Mouse (Mus musculus): ENCODE results near the gene Surf6. TPM values are rescaled to one million over a fixed set of nuclear protein-coding genes. Genes with fewer than 3 reads are reported as not detected.

The Surf6 gene
- total RNA-seq, 4 experiments from 2014 or later: 20.4 to 26.5 (median 25.8) TPM

Other genes starting within 250 kb of the Surf6 start
- not detected for gene Lcn4, start 231.6 kb downstream of the Surf6 start, total RNA-seq (2022)
- gene Abo, start 37.9 kb downstream of the Surf6 start, total RNA-seq (2022): not detected
- gene Med22, start 7.8 kb upstream of the Surf6 start, total RNA-seq (2022): 10 to 100 TPM; 46.7 to 55.4 (median 50.1) TPM
- 100 to 1,000 TPM; 215 to 270 (median 238) TPM for gene Rpl7a, start 7.9 kb upstream of the Surf6 start, total RNA-seq (2022)
- 10 to 100 TPM; 33.1 to 38.0 (median 36.3) TPM for gene Surf2, start 13.5 kb upstream of the Surf6 start, total RNA-seq (2022)
- 100 to 1,000 TPM; 116 to 127 (median 120) TPM for gene Surf1, start 13.7 kb upstream of the Surf6 start, total RNA-seq (2022)
- 10 to 100 TPM; 46.2 to 51.8 (median 49.9) TPM for gene Surf4, start 31.0 kb upstream of the Surf6 start, total RNA-seq (2022)
- under 1 TPM in 2 of 4 experiments, not detected in 2; 0.16 to 0.42 TPM for gene Stkld1, start 31.2 kb upstream of the Surf6 start, total RNA-seq (2022)
- gene Rexo4, start 61.5 kb upstream of the Surf6 start, total RNA-seq (2022): 10 to 100 TPM; 43.4 to 54.7 (median 46.8) TPM
- gene Adamts13, start 70.5 kb upstream of the Surf6 start, total RNA-seq (2022): 1 to 10 TPM; 1.2 to 1.6 (median 1.4) TPM
- 10 to 100 TPM; 42.4 to 46.5 (median 44.1) TPM for gene Cacfd1, start 107.0 kb upstream of the Surf6 start, total RNA-seq (2022)
- gene Slc2a6, start 125.1 kb upstream of the Surf6 start, total RNA-seq (2022): 10 to 100 TPM; 21.1 to 28.3 (median 27.8) TPM
- gene Mymk, start 169.3 kb upstream of the Surf6 start, total RNA-seq (2022): 1 to 10 TPM in 2 of 4 experiments, under 1 TPM in 2; 0.44 to 1.5 (median 1.2) TPM
- 10 to 100 TPM; 12.6 to 18.4 (median 15.6) TPM for gene Adamtsl2, start 176.5 kb upstream of the Surf6 start, total RNA-seq (2022)
- gene Fam163b, start 239.6 kb upstream of the Surf6 start, total RNA-seq (2022): 100 to 1,000 TPM in 1 of 4 experiments, 10 to 100 TPM in 3; 95.8 to 105 (median 98.8) TPM

Data from left cerebral cortex, adult 8-10 months (tissue).